Mouse (Mus musculus) stomach, embryonic 14.5 days (tissue): ENCODE measurements around the gene Man1c1. TPM values are rescaled to one million over a fixed set of nuclear protein-coding genes. Genes with fewer than 3 reads are reported as not detected.

ENCODE experiments used
- ATAC-seq: fragments of 200-750 bp; cut with Nextera tagmentation; 2 replicates; pipeline ENCODE4 v1.8.0; 2017; ENCODE audit warnings: low read depth, moderate TSS enrichment; ENCODE audit not compliant: insufficient number of reproducible peaks, insufficient read depth, low FRiP score
- H3K27ac ChIP-seq: fragments of 300-500 bp; sonication (generic); 2 replicates; pipeline ENCODE4 v1.5.1; 2014; ENCODE audit warnings: mild to moderate bottlenecking, low read length, moderate library complexity, mixed read lengths
- H3K27me3 ChIP-seq: fragments of 300-500 bp; sonication (generic); 2 replicates; pipeline ENCODE4 v1.6.1; 2014; ENCODE audit warnings: low read length, control low read depth, mixed read lengths; ENCODE audit not compliant: control insufficient read depth, insufficient read depth
- H3K36me3 ChIP-seq: fragments of 300-500 bp; sonication (generic); 2 replicates; pipeline ENCODE4 v1.6.1; 2014; ENCODE audit warnings: mild to moderate bottlenecking, control low read depth, low read length, moderate library complexity, mixed read lengths; ENCODE audit not compliant: control insufficient read depth, insufficient read depth
- H3K4me1 ChIP-seq: fragments of 300-500 bp; sonication (generic); 2 replicates; pipeline ENCODE4 v1.6.1; 2014; ENCODE audit warnings: low read length, control low read depth, mixed read lengths; ENCODE audit not compliant: control insufficient read depth, insufficient read depth
- H3K4me2 ChIP-seq: fragments of 300-500 bp; sonication (generic); replicated peaks from 2 replicates; pipeline ENCODE4 v1.6.1; 2014; ENCODE audit warnings: low read depth, low read length, control low read depth
- H3K4me3 ChIP-seq: fragments of 300-500 bp; sonication (generic); 2 replicates; pipeline ENCODE4 v1.5.1; 2014; ENCODE audit warnings: low read depth, low read length, control low read depth
- H3K9ac ChIP-seq: fragments of 300-500 bp; sonication (generic); replicated peaks from 2 replicates; pipeline ENCODE4 v1.6.1; 2014; ENCODE audit warnings: low read depth, mild to moderate bottlenecking, control low read depth, low read length, moderate library complexity, mixed read lengths
- H3K9me3 ChIP-seq: fragments of 300-500 bp; sonication (generic); 2 replicates; pipeline ENCODE4 v1.6.1; 2016; ENCODE audit warnings: low read depth, low read length, control low read depth; ENCODE audit not compliant: control insufficient read depth
- WGBS: fragments of 180-500 bp; shearing (Covaris S2); extraction: QIAGEN DNeasy Blood & Tissue Kit; methylation state at CpG from one replicate; pipeline ENCODE4 v1.1.7; 2014; 5-methylcytosine and 5-hydroxymethylcytosine counted together
- polyA plus RNA-seq: library from polyadenylated mRNA; unstranded; fragments of >200 nt; fragmentation: Nextera tagmentation; extraction: Ambion mirVana; gene quantifications from 2 replicates; pipeline ENCODE4 v1.2.1, GENCODE M21; 2014

Gene Man1c1
- polyA plus RNA-seq, 1 experiment from 2014 or later, result 1.7 TPM

- 93% methylated on average over 19 of the region's 19 CpGs for WGBS
- H3K9ac ChIP-seq, result no peak overlapping the region
- no peak overlapping the region for H3K27ac ChIP-seq
- ATAC-seq, result no peak
- no peaks in the 10 kb centered on the region for H3K27me3 ChIP-seq
- no peaks in the 10 kb centered on the region for H3K4me1 ChIP-seq
- H3K36me3 ChIP-seq, result no peaks in the 10 kb centered on the region
- H3K4me3 ChIP-seq, result no peak overlapping the region
- no peaks in the 10 kb centered on the region for H3K9me3 ChIP-seq
- no peak overlapping the region for H3K4me2 ChIP-seq
These were observed 37.7 kb downstream of the Man1c1 start for GRCm38 (mm10) chr4:134666391-134666790.

GRCm38 (mm10) chr4:134663052-134663451 is 41.0 kb downstream of the Man1c1 start:
- Histone ChIP-seq H3K27me3 (0 out of 2 replicates have a peak, but pooled peaks cover 3% of the 10 kb centered on the region), H3K4me2 (no peak overlapping the region), H3K36me3 (no peaks in the 10 kb centered on the region), H3K9ac (no peak overlapping the region), H3K9me3 (no peaks in the 10 kb centered on the region), H3K4me1 (peaks cover 14% of the 10 kb centered on the region), H3K4me3 (no peak overlapping the region), H3K27ac (no peak overlapping the region)
- ATAC-seq, result no peak
- 35% methylated on average over 10 of the region's 10 CpGs for WGBS

- WGBS, result 43% methylated on average over 18 of the region's 18 CpGs
- no peak for ATAC-seq
- no peak overlapping the region for H3K4me2 ChIP-seq
These were observed 43.4 kb downstream of the Man1c1 start for GRCm38 (mm10) chr4:134660630-134661183.

DNA sequence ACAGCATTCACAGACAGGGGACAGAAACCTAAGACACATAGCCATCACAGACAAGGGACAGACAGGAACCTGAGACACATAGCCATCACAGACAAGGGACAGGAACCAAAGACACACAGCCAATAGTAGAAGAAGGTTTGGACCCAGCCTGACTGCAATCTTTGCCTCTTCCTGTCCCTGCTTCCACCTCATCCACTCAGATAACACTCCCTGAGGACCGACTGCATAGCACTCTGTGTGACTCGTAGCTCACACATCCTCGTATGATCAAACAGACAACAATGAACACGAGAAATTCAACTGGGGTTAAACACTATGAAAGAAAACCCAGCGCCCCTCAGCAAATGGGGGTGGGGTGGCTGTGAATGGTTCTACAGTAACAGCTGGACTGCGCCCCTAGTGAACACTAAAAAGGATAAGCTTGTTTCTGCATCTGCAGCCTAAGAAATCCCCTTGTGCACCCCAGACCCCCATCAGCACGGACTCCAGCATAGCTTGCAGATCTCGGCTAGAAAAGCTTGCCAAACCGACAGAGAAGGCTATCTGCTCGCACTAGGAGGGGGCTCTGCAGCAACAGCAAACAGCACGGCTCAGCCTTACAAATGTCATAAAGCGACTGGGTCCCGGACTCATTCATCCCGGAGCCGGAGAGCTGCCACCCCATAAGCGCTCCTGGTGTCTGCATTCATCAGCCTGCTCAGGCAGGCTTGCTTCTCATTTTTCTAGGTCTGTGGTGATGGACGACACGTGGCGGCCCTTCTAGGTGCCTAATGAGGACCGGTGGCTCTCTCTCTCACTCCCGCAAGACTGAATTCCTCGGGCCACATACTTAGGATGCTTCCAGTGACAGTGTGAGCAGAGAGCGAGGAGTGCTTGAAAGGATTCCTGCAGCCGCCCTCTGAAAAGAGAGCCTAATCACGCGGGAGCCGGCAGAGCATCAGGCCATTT is 44.5 kb downstream of the Man1c1 start:
- 10% methylated on average over 27 of the region's 27 CpGs for WGBS
- Histone ChIP-seq H3K27ac (no peak overlapping the region), H3K4me1 (peaks cover 14% of the 10 kb centered on the region), H3K4me2 (peak overlapping the region; percentile 43), H3K36me3 (no peaks in the 10 kb centered on the region), H3K27me3 (0 out of 2 replicates have a peak, but pooled peaks cover 3% of the 10 kb centered on the region), H3K4me3 (0 out of 2 replicates have a peak overlapping the region, but pooled peaks have one; percentile 5), H3K9me3 (no peaks in the 10 kb centered on the region), H3K9ac (no peak overlapping the region)
- ATAC-seq, result no peak

More at GRCm38 (mm10) chr4:134660630-134661183, 43.4 kb downstream of the Man1c1 start:
- no peaks in the 10 kb centered on the region for H3K9me3 ChIP-seq
- H3K4me3 ChIP-seq, result no peak overlapping the region
- 0 out of 2 replicates have a peak, but pooled peaks cover 3% of the 10 kb centered on the region for H3K27me3 ChIP-seq
- peaks cover 14% of the 10 kb centered on the region for H3K4me1 ChIP-seq
- H3K27ac ChIP-seq, result no peak overlapping the region
- no peaks in the 10 kb centered on the region for H3K36me3 ChIP-seq
- H3K9ac ChIP-seq, result no peak overlapping the region

DNA sequence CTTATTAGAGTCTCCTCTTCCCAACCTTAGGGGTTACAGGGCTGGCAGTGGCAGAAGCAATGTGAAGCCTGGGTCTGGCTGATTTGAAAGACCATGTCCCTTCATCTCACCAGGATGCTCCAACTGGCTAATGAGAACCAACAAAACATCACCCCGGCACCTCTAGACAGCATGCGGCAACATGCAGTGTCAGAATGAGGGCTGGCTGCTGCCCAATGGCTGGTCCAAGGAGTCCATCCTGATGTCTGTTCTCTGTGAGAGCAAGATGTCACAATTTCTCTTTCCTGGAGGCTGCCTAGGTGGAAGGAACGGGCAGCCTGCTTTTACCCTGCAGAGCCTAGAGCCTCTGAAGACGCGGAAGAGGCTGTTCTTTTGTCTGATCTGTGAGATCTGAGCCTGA is 46.6 kb downstream of the Man1c1 start:
- Histone ChIP-seq H3K4me1 (peaks cover 14% of the 10 kb centered on the region), H3K27ac (no peak overlapping the region), H3K4me3 (no peak overlapping the region), H3K9me3 (no peaks in the 10 kb centered on the region), H3K9ac (no peak overlapping the region), H3K27me3 (0 out of 2 replicates have a peak, but pooled peaks cover 3% of the 10 kb centered on the region), H3K4me2 (no peak overlapping the region), H3K36me3 (no peaks in the 10 kb centered on the region)
- 77% methylated on average over 5 of the region's 5 CpGs for WGBS
- ATAC-seq, result no peak

DNA sequence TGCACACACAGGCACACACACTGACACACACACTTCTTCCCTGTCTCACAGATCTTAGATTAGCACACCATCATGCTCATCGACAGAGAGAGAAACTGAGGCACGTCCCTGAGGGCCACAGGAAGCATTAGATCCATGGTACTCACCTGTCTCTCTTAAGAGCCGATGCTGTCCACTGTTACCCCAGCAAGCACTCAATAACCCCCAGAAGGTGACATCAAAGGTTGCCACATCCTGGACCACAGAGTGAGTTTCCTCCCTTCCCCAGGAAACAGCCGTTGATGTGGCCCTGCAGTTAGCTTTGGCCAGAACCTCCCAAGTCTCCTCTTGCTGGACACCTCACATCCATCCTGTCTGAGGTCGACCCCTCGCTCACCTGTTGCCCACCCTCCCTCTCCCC is 49.7 kb downstream of the Man1c1 start:
- no peak overlapping the region for H3K4me2 ChIP-seq
- no peaks in the 10 kb centered on the region for H3K9me3 ChIP-seq
- ATAC-seq, result no peak
- no peak overlapping the region for H3K4me3 ChIP-seq
- no peaks in the 10 kb centered on the region for H3K27me3 ChIP-seq
- peaks cover 3% of the 10 kb centered on the region; the same call in 1 of the 2 replicates for H3K4me1 ChIP-seq
- no peak overlapping the region for H3K9ac ChIP-seq
- no peaks in the 10 kb centered on the region for H3K36me3 ChIP-seq
- H3K27ac ChIP-seq, result no peak overlapping the region
- WGBS, result 81% methylated on average over 6 of the region's 6 CpGs

DNA sequence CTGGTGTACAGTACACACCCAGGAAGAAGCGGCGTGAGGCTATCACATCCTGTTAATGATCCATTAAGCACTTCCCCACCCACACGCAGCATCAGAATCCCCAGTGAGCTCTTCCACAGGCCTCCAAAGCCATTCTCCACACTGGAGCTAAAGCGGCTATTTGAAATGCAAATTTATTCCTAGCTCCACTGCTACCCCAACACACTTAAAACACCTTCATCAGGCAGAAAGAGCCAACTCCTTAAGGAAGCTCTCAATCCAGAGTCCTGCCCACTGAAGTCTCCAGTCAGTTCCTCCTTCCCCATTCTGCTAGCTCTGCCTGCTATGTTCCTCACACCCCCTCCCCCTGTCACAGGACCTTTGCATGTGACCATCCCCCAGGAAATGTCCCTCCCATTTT is 51.4 kb downstream of the Man1c1 start:
- H3K4me1 ChIP-seq, result no peaks in the 10 kb centered on the region
- H3K27me3 ChIP-seq, result no peaks in the 10 kb centered on the region
- H3K36me3 ChIP-seq, result no peaks in the 10 kb centered on the region
- H3K27ac ChIP-seq, result no peak overlapping the region
- no peak overlapping the region for H3K4me3 ChIP-seq
- H3K9me3 ChIP-seq, result no peaks in the 10 kb centered on the region
- no peak overlapping the region for H3K9ac ChIP-seq
- H3K4me2 ChIP-seq, result no peak overlapping the region
- ATAC-seq, result no peak
- 80% methylated on average over 4 of the region's 4 CpGs for WGBS

GRCm38 (mm10) chr4:134652151-134652550 is 51.9 kb downstream of the Man1c1 start:
- no peak overlapping the region for H3K4me3 ChIP-seq
- no peaks in the 10 kb centered on the region for H3K36me3 ChIP-seq
- no peak overlapping the region for H3K4me2 ChIP-seq
- no peak overlapping the region for H3K9ac ChIP-seq
- ATAC-seq, result no peak
- H3K27me3 ChIP-seq, result no peaks in the 10 kb centered on the region
- H3K27ac ChIP-seq, result no peak overlapping the region
- WGBS, result 66% methylated on average over 2 of the region's 2 CpGs
- no peaks in the 10 kb centered on the region for H3K9me3 ChIP-seq
- no peaks in the 10 kb centered on the region for H3K4me1 ChIP-seq
